Mouse (Mus musculus) myocyte (in vitro differentiated cells): Measurements from ENCODE around the gene Hba-a2.

Source experiments
- CEBPB ChIP-seq: IDR thresholded peaks from 2 replicates; pipeline ENCODE4 v1.6.1; 2011; ENCODE audit warnings: mild to moderate bottlenecking, moderate library complexity; ENCODE audit not compliant: poor library complexity, insufficient read depth, severe bottlenecking
- E2F4 ChIP-seq: IDR thresholded peaks from one replicate; pipeline ENCODE4 v1.6.1; 2011; ENCODE audit warnings: mild to moderate bottlenecking, control low read depth, moderate library complexity; ENCODE audit not compliant: insufficient read depth
- MAX ChIP-seq: IDR thresholded peaks from one replicate; pipeline ENCODE4 v1.6.1; 2011; ENCODE audit warnings: low read depth, mild to moderate bottlenecking, control low read depth
- MYOD1 ChIP-seq, 3 experiments: IDR thresholded peaks; one replicate each; pipeline ENCODE4 v1.6.1; 2011; ENCODE audit warnings: control low read depth in 2 of 3, low read depth in 2 of 3, mild to moderate bottlenecking in 2 of 3, moderate library complexity in 1 of 3; ENCODE audit not compliant: insufficient read length in 2 of 3, control insufficient read depth in 1 of 3
- MYOG ChIP-seq, 3 experiments: IDR thresholded peaks; one replicate each; pipeline ENCODE4 v1.6.1; 2011; ENCODE audit warnings: control low read depth in 2 of 3, low read depth in 2 of 3, mild to moderate bottlenecking in 2 of 3; ENCODE audit not compliant: insufficient read length in 2 of 3, control insufficient read depth in 1 of 3, insufficient read depth in 1 of 3
- POLR2A ChIP-seq: IDR thresholded peaks from one replicate; pipeline ENCODE4 v1.6.1; 2011; ENCODE audit warnings: low read depth, mild to moderate bottlenecking, control low read depth, moderate library complexity; ENCODE audit not compliant: insufficient read length
- POLR2AphosphoS2 ChIP-seq: IDR thresholded peaks from one replicate; pipeline ENCODE4 v1.6.1; 2011; ENCODE audit warnings: low read depth, control low read depth; ENCODE audit not compliant: insufficient read length
- REST ChIP-seq: IDR thresholded peaks from one replicate; pipeline ENCODE4 v1.6.1; 2011; ENCODE audit warnings: mild to moderate bottlenecking, control low read depth, moderate library complexity; ENCODE audit not compliant: insufficient read depth, insufficient read length
- SRF ChIP-seq: IDR thresholded peaks from one replicate; pipeline ENCODE4 v1.6.1; 2011; ENCODE audit warnings: low read depth; ENCODE audit not compliant: control insufficient read depth, insufficient read length
- TCF12 ChIP-seq: IDR thresholded peaks from one replicate; pipeline ENCODE4 v1.6.1; 2011; ENCODE audit warnings: mild to moderate bottlenecking, control low read depth; ENCODE audit not compliant: poor library complexity, insufficient read depth, severe bottlenecking
- TCF3 ChIP-seq: IDR thresholded peaks from one replicate; pipeline ENCODE4 v1.6.1; 2011; ENCODE audit warnings: low read depth, control low read depth; ENCODE audit not compliant: insufficient read length
- USF1 ChIP-seq: IDR thresholded peaks from one replicate; pipeline ENCODE4 v1.6.1; 2011; ENCODE audit warnings: low read depth, mild to moderate bottlenecking, control low read depth, moderate library complexity

- TF ChIP-seq POLR2A (no peak), CEBPB (no peak), MYOD1 (IDR thresholded peaks at IDR 0.05; ENCODE audit: control insufficient read depth in 1 of 3, insufficient read length in 2 of 3, low read depth in 2 of 3) (no peak), E2F4 (no peak), REST (no peak), SRF (no peak), POLR2AphosphoS2 (no peak), USF1 (no peak), MYOG (IDR thresholded peaks at IDR 0.05; ENCODE audit: control insufficient read depth in 1 of 3, insufficient read depth in 1 of 3, insufficient read length in 2 of 3, low read depth in 2 of 3) (no peak), MAX (no peak), TCF12 (no peak), TCF3 (no peak)
Observed at GRCm38 (mm10) chr11:32285031-32285775, 11.1 kb upstream of the Hba-a2 start.
